Mouse (Mus musculus) neutrophil, adult 59 days (primary cell): ENCODE measurements around the gene Cyp2j5. TPM values are rescaled to one million over a fixed set of nuclear protein-coding genes. Genes with fewer than 3 reads are reported as not detected.

Experiments
- total RNA-seq, 2 experiments: library from RNA; stranded (reverse); gene quantifications; 1 replicate in 1 of 2; 2 replicates in 1 of 2; pipeline ENCODE4 v1.2.4; 2023

The Cyp2j5 gene
- not detected for total RNA-seq

DNA sequence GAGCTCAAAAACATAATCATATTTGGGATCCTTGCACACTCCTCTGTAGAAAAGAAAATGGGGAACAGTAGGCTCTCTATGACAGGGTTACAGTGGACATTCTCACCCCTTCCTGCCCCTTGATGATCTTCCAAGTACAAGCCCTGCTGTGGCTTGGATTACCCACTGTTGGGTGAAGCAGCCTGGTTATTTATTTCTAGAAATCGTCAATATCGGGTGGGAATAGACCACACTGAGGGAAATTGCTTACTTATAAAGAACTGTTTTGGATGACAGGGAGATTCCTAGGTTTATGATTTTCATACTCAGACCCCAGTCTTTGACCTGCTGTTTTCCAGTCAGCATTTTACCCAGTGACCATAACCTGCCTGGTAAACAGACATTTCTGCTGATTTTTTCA is at the start of gene Cyp2j5:
Gene Cyp2j5, minus strand, starts transcription at position 164 of the 400 bp plus-strand sequence.

DNA sequence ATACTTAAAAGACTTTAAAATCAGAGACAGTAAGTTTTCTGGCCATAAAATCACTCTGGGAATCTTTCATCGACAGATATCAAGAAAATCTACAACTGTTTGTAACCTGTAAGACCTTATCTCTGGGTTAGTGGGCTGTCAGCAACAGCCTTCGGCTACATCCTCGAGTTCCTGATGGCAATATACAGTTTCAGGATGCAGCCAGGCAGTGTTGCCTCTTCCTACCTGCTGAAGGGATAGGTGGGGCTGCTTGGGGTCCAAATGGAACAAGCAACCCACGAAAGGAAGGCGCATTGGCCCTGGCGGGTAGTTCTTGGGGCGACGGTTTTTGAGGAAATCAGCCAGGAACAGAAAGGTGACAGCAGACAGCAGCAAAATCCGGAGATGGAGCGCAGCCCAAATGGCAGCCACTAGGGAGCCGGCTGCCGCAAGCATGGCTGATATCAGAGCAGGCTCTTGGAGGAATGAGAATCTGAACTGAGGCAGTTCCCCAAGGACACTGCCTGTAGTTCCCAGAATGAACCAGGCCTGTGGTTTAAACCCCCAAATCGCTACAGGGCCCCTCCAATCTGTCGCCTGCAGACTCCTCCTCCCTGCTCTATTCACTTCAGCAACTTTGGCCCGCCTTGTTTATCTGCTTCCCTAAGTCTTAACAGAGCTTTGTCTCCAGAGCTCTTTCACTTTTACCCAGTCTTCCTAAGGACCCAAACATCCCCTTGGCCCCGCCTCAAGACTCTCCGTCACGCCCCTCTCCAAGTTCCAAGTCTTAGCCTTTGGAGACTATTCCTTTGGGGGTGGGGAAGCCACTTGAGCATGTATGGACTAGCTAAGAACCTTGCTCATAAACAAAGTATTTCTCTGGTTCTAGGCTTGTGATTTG is 72.8 kb downstream of the Cyp2j5 start, which contains the start of gene Cyp2j9:
Gene Cyp2j9, minus strand, starts transcription at position 668 of the 880 bp plus-strand sequence.

Other genes with a start within 250 kb of the Cyp2j5 start
- gene Cyp2j8, start 156.8 kb downstream of the Cyp2j5 start, total RNA-seq = not detected
- gene Cyp2j6, start 110.5 kb downstream of the Cyp2j5 start, total RNA-seq = not detected
- under 1 TPM in 1 of 2 experiments, not detected in 1; 0.22 TPM for gene Cyp2j9, start 72.6 kb downstream of the Cyp2j5 start, total RNA-seq
- not detected for gene Gm12695, start 121.0 kb upstream of the Cyp2j5 start, total RNA-seq